Mouse (Mus musculus) brain, embryonic 14.5 days (tissue): Measurements from ENCODE around the gene Kdm6b.

Experiments
- CTCF ChIP-seq: fragments of 200-500 bp; IDR thresholded peaks from 2 replicates; pipeline ENCODE4 v1.5.1; 2012; ENCODE audit warnings: inconsistent platforms, mild to moderate bottlenecking, moderate library complexity, borderline replicate concordance; ENCODE audit not compliant: insufficient read depth, insufficient read length; ENCODE audit errors: extremely low read depth
- POLR2A ChIP-seq: fragments of 200-500 bp; IDR thresholded peaks from 2 replicates; pipeline ENCODE4 v1.6.1; 2012; ENCODE audit warnings: mild to moderate bottlenecking, inconsistent platforms, borderline replicate concordance; ENCODE audit not compliant: poor library complexity, insufficient read depth, insufficient read length, severe bottlenecking; ENCODE audit errors: extremely low read depth

DNA sequence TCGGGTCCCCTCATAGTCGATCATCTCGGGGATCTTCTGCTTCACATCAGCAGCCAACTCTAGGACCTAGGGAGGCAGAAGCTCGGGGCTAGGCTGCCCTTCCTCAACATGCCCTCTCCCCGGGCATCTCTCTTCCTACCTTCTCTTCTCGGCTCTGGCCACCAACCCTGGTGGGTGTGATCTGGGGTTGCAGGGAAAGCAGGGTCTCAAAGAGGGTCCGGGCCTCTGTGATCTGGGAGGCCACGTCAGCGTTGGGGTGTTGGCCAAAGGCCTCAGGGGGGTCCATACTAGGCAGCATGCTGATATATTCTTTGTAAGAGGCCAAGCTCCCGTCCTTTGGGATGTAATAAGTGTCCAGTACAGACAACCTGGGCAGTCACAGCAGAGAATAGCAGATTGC is 9.4 kb upstream of the Kdm6b start:
- TF ChIP-seq CTCF = no peak
- no peak for TF ChIP-seq POLR2A
